Mouse (Mus musculus) CH12.LX (cell line): ENCODE results near the gene Zbtb8b. TPM values are rescaled to one million over a fixed set of nuclear protein-coding genes. Genes with fewer than 3 reads are reported as not detected.
A peak's percentile ranks its signal among the peaks of the same experiment; 100 is the strongest.
"Not testable (repeated sequence)": the region's sequence is repeated elsewhere in the genome, so short reads cannot be mapped to it uniquely, and the experiment has no call there.

Experiments used
- DNase-seq: peaks from one replicate; pipeline ENCODE4 v3.0.0-alpha.2; 2013; ENCODE audit errors: extremely low read depth
- H3K27ac ChIP-seq: 2 replicates; pipeline ENCODE4 v1.5.1; 2012; ENCODE audit warnings: low read depth, mild to moderate bottlenecking, control low read depth, moderate library complexity; ENCODE audit not compliant: insufficient read depth
- H3K27me3 ChIP-seq: replicated peaks from 2 replicates; pipeline ENCODE3; 2012; ENCODE audit warnings: inconsistent platforms
- H3K36me3 ChIP-seq, 2 experiments: replicated peaks in 1 of 2; 2 replicates each; pipeline versions ENCODE3 to v1.6.1; 2012; ENCODE audit warnings: inconsistent platforms in 1 of 2, low read length in 1 of 2, mild to moderate bottlenecking in 1 of 2, mixed read lengths in 1 of 2, moderate library complexity in 1 of 2; ENCODE audit not compliant: control insufficient read depth in 1 of 2, insufficient read depth in 1 of 2
- H3K4me1 ChIP-seq, 2 experiments: 2 replicates each; pipeline ENCODE4 v1.6.1; 2012; ENCODE audit warnings: inconsistent platforms in 1 of 2, moderate library complexity in 1 of 2; ENCODE audit not compliant: insufficient read depth in 2 of 2, control insufficient read depth in 1 of 2
- H3K4me2 ChIP-seq: 2 replicates; pipeline ENCODE4 v1.6.1; 2012; ENCODE audit warnings: low read depth, mild to moderate bottlenecking, control low read depth; ENCODE audit not compliant: poor library complexity, insufficient read depth, severe bottlenecking
- H3K4me3 ChIP-seq, 3 experiments: fragments of 150-350 bp in 1 of 3; sonication (generic) in 1 of 3; replicated peaks in 1 of 3; 2 replicates each; pipeline versions ENCODE3 to v1.5.1; 2011 to 2012; ENCODE audit warnings: low read depth in 2 of 3, low read length in 2 of 3, mild to moderate bottlenecking in 2 of 3, moderate library complexity in 2 of 3, control low read depth in 1 of 3, improper control_type of control experiment in 1 of 3, inconsistent platforms in 1 of 3, mixed read lengths in 1 of 3; ENCODE audit not compliant: poor library complexity in 1 of 3
- H3K79me2 ChIP-seq: replicated peaks from 2 replicates; pipeline ENCODE4 v1.6.1; 2012; ENCODE audit warnings: mild to moderate bottlenecking, moderate library complexity; ENCODE audit not compliant: control insufficient read depth, poor library complexity, insufficient read depth, severe bottlenecking; ENCODE audit errors: extremely low read depth
- H3K9ac ChIP-seq: 2 replicates; pipeline ENCODE4 v1.6.1; 2012; ENCODE audit warnings: low read depth, mild to moderate bottlenecking, control low read depth, moderate library complexity; ENCODE audit not compliant: insufficient read depth
- H3K9me3 ChIP-seq: replicated peaks from 2 replicates; pipeline ENCODE3; 2012; ENCODE audit warnings: low read length, inconsistent platforms, mixed read lengths
- BHLHE40 ChIP-seq: IDR thresholded peaks from 2 replicates; pipeline ENCODE4 v1.6.1; 2011; ENCODE audit warnings: mild to moderate bottlenecking, low read depth, low read length, improper control_type of control experiment
- EP300 ChIP-seq: IDR thresholded peaks from 2 replicates; pipeline ENCODE4 v1.6.1; 2011; ENCODE audit warnings: low read length, improper control_type of control experiment
- IRF4 ChIP-seq: IDR thresholded peaks from 2 replicates; pipeline ENCODE4 v1.6.1; 2014; ENCODE audit warnings: low read depth, mild to moderate bottlenecking, inconsistent platforms, low read length, improper control_type of control experiment
- JUN ChIP-seq: IDR thresholded peaks from 2 replicates; pipeline ENCODE4 v1.6.1; 2011; ENCODE audit warnings: low read depth, mild to moderate bottlenecking, low read length, improper control_type of control experiment, moderate library complexity; ENCODE audit not compliant: insufficient read depth
- MAX ChIP-seq: IDR thresholded peaks from 2 replicates; pipeline ENCODE4 v1.6.1; 2011; ENCODE audit warnings: low read length, improper control_type of control experiment
- MEF2A ChIP-seq: IDR thresholded peaks from 2 replicates; pipeline ENCODE4 v1.6.1; 2014; ENCODE audit warnings: low read depth, mild to moderate bottlenecking, inconsistent platforms, low read length, improper control_type of control experiment, borderline replicate concordance
- MXI1 ChIP-seq: IDR thresholded peaks from 2 replicates; pipeline ENCODE4 v1.6.1; 2011; ENCODE audit warnings: mild to moderate bottlenecking, low read depth, low read length, improper control_type of control experiment
- MYC ChIP-seq: IDR thresholded peaks from 2 replicates; pipeline ENCODE4 v1.6.1; 2011; ENCODE audit warnings: low read depth, mild to moderate bottlenecking, improper control_type of control experiment, low read length
- NELFE ChIP-seq: IDR thresholded peaks from 2 replicates; pipeline ENCODE4 v1.6.1; 2011; ENCODE audit warnings: low read depth, low read length, improper control_type of control experiment
- NRF1 ChIP-seq: IDR thresholded peaks from 2 replicates; pipeline ENCODE4 v1.6.1; 2014; ENCODE audit warnings: low read depth, mild to moderate bottlenecking, inconsistent platforms, low read length, improper control_type of control experiment, moderate library complexity
- POLR2AphosphoS2 ChIP-seq: IDR thresholded peaks from 2 replicates; pipeline ENCODE4 v1.6.1; 2011; ENCODE audit warnings: low read depth, low read length, improper control_type of control experiment
- RAD21 ChIP-seq: IDR thresholded peaks from 2 replicates; pipeline ENCODE4 v1.6.1; 2011; ENCODE audit warnings: low read depth, mild to moderate bottlenecking, low read length, improper control_type of control experiment, moderate library complexity
- SIN3A ChIP-seq: IDR thresholded peaks from 2 replicates; pipeline ENCODE4 v1.6.1; 2012; ENCODE audit warnings: low read length, improper control_type of control experiment, inconsistent platforms
- TBP ChIP-seq: conservative IDR thresholded peaks from 2 replicates; pipeline ENCODE4 v1.6.1; 2011; ENCODE audit warnings: low read depth, low read length, improper control_type of control experiment
- USF1 ChIP-seq: IDR thresholded peaks from 2 replicates; pipeline ENCODE4 v1.6.1; 2014; ENCODE audit warnings: low read depth, mild to moderate bottlenecking, inconsistent platforms, low read length, improper control_type of control experiment
- USF2 ChIP-seq: conservative IDR thresholded peaks from 2 replicates; pipeline ENCODE4 v1.6.1; 2011; ENCODE audit warnings: low read depth, low read length, improper control_type of control experiment
- ZMIZ1 ChIP-seq: IDR thresholded peaks from 2 replicates; pipeline ENCODE4 v1.6.1; 2012; ENCODE audit warnings: low read depth, mild to moderate bottlenecking, inconsistent platforms, low read length, improper control_type of control experiment
- ZNF384 ChIP-seq: IDR thresholded peaks from 2 replicates; pipeline ENCODE4 v1.6.1; 2012; ENCODE audit warnings: low read depth, low read length, improper control_type of control experiment, inconsistent platforms
- dilution Hi-C: fragments of 300-500 bp; cut with MboI; formaldehyde crosslinking; loops from 2 replicates; pipeline ENCODE4 v1.14.3; 2020; ENCODE audit warnings: low sequenced_read_pairs; ENCODE audit not compliant: extremely low pct_unique_long_range_greater_than_20kb, extremely low pct_ligation_motif_present
- in situ Hi-C: fragments of 300-500 bp; cut with MboI; formaldehyde crosslinking; loops from 3 replicates; pipeline ENCODE4 v1.14.3; 2019; ENCODE audit warnings: low sequenced_read_pairs, low pct_ligation_motif_present, low pct_unique_long_range_greater_than_20kb, mixed read lengths
- polyA plus RNA-seq: library from polyadenylated mRNA; unstranded; fragments of >175 nt; gene quantifications from 2 replicates; pipeline ENCODE4 v1.2.1, GENCODE M21; 2012; ENCODE audit warnings: low read depth; ENCODE audit not compliant: insufficient read length
- total RNA-seq, 2 experiments: library from RNA; depleted of rRNA; stranded (reverse); fragments of 300-350 nt in 1 of 2; fragments of >200 nt in 1 of 2; gene quantifications; 2 replicates each; pipeline ENCODE4 v1.2.3; 2012 to 2014

The Zbtb8b gene
- total and polyA plus RNA-seq, 3 experiments, result 0.04 TPM; not detected in 2

GRCm38 (mm10) chr4:129460827-129461182 is 20.2 kb upstream of the Zbtb8b start:
- in situ Hi-C loops, result no loop called here
- peak; percentile 48 for DNase-seq

GRCm38 (mm10) chr4:129459726-129460125 is 19.1 kb upstream of the Zbtb8b start:
- Histone ChIP-seq H3K4me2 (no peak overlapping the region), H3K9me3 (no peaks in the 10 kb centered on the region), H3K79me2 (peaks cover 5% of the 10 kb centered on the region), H3K27ac (no peak overlapping the region), H3K9ac (no peak overlapping the region), H3K36me3 (peaks cover 2 to 19% of the 10 kb centered on the region in 2 experiments), H3K27me3 (no peaks in the 10 kb centered on the region), H3K4me1 (peaks cover 3 to 39% of the 10 kb centered on the region in 2 experiments), H3K4me3 (peak overlapping the region in 1 of 3 experiments; percentile 25)
- in situ Hi-C loops (loop anchor here (5.0 to 10.0 kb wide), 3 partner anchors 107 to 325 kb away; partner anchors contain the start of gene Fndc5), dilution Hi-C loops (no loop called here)
- no peak for DNase-seq
- TF ChIP-seq USF1, result no peak
- no peak for TF ChIP-seq ZMIZ1
- TF ChIP-seq NRF1, result no peak
- TF ChIP-seq USF2, result no peak
- TF ChIP-seq ZNF384, result no peak
- TF ChIP-seq MXI1, result no peak
- TF ChIP-seq NELFE, result no peak
- TF ChIP-seq MYC, result no peak
- no peak for TF ChIP-seq POLR2AphosphoS2
- no peak for TF ChIP-seq SIN3A
- no peak for TF ChIP-seq JUN
- no peak for TF ChIP-seq RAD21
- TF ChIP-seq MAX, result no peak

More at GRCm38 (mm10) chr4:129460827-129461182, 20.2 kb upstream of the Zbtb8b start:
- peak overlapping the region; percentile 60 to 81 (median 62) for H3K4me3 ChIP-seq
- peak overlapping the region; percentile 78 for H3K27ac ChIP-seq
- no peaks in the 10 kb centered on the region for H3K9me3 ChIP-seq
- peak overlapping the region; percentile 91 for H3K9ac ChIP-seq
- 0 out of 2 replicates have a peak, but pooled peaks have one; percentile 19 for TF ChIP-seq MAX
- TF ChIP-seq TBP, result 0 out of 2 replicates have a peak, but pooled peaks have one; percentile 33
- 0 out of 2 replicates have a peak, but pooled peaks have one; percentile 27 for TF ChIP-seq EP300
- peak; percentile 35; the same call in 1 of the 2 replicates for TF ChIP-seq MEF2A
- no peak for TF ChIP-seq BHLHE40
- TF ChIP-seq IRF4, result no peak
- peaks cover 3 to 35% of the 10 kb centered on the region in 2 experiments for H3K4me1 ChIP-seq
- no peaks in the 10 kb centered on the region for H3K27me3 ChIP-seq
- peaks cover 5% of the 10 kb centered on the region for H3K79me2 ChIP-seq
- H3K36me3 ChIP-seq, result peaks cover 13 to 29% of the 10 kb centered on the region in 2 experiments
- dilution Hi-C loops, result no loop called here
- H3K4me2 ChIP-seq, result peak overlapping the region; percentile 99

GRCm38 (mm10) chr4:129457311-129457710 is 16.7 kb upstream of the Zbtb8b start:
- in situ Hi-C loops, result loop anchor here (5.0 to 10.0 kb wide), 3 partner anchors 105 to 323 kb away; partner anchors contain the start of gene Fndc5

More at GRCm38 (mm10) chr4:129457311-129457710, 16.7 kb upstream of the Zbtb8b start:
- DNase-seq, H3K4me3 ChIP-seq, H3K27ac ChIP-seq, H3K4me2 ChIP-seq, H3K27me3 ChIP-seq, H3K79me2 ChIP-seq, H3K36me3 ChIP-seq, H3K9me3 ChIP-seq, dilution Hi-C loops, H3K9ac ChIP-seq: not testable (repeated sequence)
- peaks cover 3 to 21% of the 10 kb centered on the region in 2 experiments for H3K4me1 ChIP-seq
